Mouse (Mus musculus): ENCODE measurements around the gene Atp2c1.

Atp2c1 gene

DNA sequence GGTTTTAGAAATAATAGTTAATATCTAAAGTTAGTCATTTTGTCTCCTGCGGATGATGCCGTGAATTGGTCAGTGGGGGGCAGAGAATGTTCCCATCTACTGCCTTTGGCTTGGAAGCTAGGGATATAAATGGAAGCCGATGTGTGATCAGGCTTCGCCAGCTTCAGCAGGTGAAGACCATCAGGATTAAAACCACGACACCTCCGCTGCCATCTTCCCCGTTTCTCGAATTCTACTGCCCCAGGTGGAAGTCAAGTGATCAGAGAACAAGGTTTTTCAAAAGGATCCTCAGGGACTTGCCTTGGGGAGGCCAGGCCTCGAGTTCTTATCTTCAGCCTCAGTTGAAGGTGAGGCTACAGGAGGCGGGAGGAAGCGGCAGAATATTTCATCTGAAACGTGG, at the start of gene Atp2c1:
Atp2c1 (minus strand) TSS at position 101 of the 400 bp plus-strand sequence.
- DNase-seq, result no peak

DNA sequence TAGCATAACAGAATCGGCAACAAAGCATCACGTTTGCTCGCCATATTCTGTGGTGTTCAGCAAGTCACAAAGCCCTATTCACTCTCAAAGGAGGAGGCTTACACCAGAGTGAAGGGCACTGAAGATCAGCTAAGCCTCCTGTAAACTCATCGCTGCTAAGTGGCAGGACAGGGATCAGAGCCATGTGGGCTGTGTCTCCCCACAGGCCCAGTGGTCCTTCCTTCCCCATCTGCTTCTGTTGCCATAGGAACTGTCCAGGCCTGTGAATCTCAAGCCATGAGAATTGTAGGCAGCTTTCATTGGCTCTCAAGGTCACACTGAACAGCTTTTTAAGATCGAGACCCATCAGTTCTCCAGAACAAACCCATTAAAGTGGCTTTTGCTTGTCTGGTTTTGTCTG, 30.3 kb upstream of the Atp2c1 start:
- no peak for DNase-seq

DNA sequence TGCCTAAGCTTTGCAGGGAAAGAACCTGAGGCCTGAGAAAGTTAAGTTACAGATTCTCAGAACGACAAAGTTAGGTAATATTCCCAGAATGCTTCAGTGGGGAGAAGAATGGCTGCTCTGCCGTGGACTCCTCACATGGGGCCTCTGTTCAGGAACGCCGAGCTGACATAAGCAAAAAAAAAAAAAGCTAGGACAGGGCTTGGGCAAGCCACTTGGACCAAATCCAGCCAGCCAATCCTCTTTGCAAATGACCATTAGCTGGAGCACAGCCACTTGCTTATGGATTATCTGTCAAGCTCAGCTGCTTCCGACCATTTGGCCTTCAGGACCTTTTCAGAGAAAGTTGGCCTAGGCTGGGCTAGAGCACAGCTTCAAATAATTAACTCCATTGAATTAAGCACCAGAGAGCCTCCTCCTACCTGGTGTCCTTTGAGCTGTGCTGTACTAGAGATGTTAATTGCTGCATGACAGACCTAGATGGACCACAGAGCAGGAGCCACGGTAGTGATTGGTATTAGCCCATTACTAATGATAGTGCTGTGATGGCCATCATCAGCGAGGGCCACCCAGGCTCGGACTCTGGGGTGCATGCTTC, 29.1 kb upstream of the Atp2c1 start:
- no peak for DNase-seq

GRCm38 (mm10) chr9:105554439-105554807, 27.3 kb upstream of the Atp2c1 start:
- no peak for DNase-seq

DNA sequence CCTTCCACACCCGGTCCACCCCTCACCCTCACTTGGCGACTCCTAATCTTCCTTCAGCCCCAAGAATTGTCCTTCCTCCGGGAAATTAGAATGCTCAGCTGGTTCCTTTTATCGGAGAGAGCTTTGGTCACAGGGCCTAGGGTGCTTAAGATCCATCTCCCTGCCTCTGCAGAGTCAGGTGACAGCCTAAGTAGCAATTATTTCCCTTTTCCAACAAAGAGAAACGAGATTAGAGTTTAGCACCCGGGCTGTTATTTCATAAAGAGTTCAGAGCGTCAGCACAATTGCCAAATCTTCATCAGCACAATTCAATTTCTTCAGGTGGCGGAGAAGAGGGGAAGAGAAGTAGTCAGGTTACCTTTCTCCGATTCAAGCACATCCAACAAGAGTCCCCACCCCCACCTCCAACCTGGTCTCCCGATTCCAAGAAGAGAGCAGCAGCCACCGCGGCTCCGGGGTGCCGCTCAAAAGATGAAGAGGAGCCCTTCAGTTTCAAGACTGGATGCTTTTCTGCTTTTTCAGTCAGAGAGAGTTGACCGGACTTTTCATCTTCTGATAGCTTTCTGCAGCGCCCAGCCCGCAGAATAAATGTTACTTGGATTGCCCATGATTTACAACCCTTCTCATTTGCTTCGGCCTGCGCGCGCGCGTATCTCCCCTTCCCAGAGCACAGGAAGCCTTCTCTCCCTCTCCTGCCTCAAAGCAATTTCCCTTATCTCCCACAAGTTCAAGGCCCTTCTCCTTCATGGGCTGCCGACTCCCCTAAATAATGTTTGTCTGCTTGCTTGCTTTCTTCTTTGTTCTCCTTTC, 26.7 kb upstream of the Atp2c1 start:
- no peak for DNase-seq

- DNase-seq, result no peak
Measured at GRCm38 (mm10) chr9:105551407-105551806, 24.3 kb upstream of the Atp2c1 start.

- DNase-seq, result no peak
Measured at GRCm38 (mm10) chr9:105549096-105549495, 22.0 kb upstream of the Atp2c1 start.

DNA sequence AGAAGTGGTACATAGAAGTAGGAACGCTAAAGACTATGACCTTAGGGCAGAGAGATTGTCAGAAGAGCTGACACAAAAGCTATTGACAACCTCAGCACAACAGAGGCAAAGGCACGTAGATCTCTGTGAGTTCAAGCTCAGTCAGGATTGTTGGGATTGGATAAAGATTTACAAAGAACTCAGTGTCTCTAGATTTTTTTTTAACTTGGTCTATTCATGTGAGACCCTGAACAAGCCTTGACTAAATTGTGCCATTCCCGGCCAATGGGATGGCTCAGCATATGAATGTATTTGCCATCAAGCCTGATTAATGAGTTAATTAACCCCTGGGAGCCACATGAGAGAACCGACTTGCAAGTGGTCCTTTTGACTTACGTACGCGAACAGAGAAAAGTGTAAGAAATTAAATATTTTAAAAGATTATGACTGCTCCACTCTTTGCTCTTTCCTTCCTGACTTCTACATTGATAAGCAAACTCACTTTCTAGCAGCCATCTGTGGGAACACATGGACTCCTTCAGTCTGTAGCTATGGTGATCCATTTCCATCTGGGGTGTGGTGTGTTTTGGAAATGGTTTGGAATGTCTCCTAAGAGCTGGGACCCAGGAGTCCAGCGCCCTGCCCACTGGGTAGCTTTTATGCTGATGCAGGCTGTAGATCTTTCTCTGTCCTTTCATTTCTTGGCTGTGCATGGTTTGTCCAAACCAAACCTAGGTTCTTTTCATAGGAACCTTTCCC, 17.1 kb upstream of the Atp2c1 start:
- DNase-seq, result no peak

DNA sequence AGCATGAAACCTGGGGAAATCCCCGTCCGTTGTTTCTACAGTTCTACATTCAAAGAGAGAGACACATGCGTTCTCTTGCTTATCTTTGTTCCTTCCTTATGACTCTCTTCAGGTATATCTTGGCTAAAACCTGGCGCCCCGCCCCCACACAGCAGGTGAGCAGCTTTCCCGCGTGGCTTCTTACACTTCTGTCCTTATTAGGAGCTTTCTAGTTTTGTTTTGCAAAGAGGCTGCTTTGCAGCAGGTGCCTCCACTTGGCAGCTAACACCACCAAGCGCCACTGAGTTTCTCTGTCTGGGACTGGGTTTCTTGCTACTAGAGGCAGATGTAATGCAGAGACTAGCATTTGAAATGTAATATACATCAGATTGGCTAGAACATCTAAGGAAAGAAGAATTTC, 10.4 kb upstream of the Atp2c1 start:
- no peak for DNase-seq

GRCm38 (mm10) chr9:105536877-105537276, 9.8 kb upstream of the Atp2c1 start:
- DNase-seq, result no peak

DNA sequence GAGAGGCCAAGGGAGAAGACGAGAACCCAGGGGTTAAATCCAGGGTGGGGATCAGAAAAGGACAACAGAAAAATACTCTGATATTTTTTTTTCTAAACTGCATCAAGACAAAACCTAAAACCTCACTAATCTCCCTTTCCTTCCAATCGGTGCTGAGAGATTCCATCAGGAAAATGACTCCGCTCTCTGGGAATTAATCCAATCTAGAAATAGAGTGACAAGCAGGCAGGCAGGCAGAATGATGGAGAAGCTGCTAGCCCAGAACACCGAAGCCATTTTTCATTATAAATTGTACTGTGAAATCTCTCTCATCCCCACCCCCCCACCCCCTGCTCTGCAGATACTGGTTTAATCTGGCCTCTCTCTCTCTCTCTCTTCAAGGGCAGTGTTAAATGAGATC, 1.8 kb downstream of the Atp2c1 start:
- DNase-seq, result no peak

DNA sequence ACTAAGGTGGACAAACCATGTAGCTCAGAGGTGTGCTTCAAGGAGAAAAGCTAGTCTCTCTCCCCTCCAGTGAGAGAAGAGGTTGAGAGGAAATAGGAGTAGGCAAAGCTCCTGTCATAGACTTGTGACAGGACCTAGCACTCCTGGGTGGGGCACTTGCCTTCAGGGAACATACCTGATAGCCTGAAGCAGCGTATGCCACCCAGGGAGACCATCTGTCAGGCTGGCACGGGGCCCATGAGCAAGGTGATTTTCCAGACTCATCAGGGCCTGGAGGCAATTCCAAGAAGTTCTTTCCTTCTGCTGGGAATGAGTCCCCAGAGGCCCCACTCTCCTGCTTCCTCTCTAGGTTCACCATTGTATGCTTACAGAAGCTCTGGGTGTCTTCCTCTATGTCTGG, 4.1 kb downstream of the Atp2c1 start:
- no peak for DNase-seq

DNA sequence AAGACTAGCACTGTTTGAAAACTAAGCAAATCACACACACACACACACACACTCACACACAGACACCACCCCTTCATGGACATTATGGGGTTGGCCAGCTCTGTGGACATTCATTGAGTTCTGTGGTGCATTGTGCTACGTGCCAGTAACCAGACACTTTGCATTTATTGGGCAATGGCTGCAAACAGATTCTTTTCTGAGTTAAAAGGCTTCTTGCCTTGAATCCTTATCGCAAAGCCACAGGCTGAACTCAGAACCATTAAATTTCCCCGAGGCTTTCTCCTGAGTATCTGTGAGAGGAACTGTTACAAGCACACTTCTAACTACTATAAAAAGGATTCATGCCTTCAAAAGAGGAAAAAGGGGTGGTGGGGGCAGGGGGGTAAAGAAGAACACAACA, 5.1 kb downstream of the Atp2c1 start:
- DNase-seq, result peak in 1 of 2 experiments; percentile 9

DNA sequence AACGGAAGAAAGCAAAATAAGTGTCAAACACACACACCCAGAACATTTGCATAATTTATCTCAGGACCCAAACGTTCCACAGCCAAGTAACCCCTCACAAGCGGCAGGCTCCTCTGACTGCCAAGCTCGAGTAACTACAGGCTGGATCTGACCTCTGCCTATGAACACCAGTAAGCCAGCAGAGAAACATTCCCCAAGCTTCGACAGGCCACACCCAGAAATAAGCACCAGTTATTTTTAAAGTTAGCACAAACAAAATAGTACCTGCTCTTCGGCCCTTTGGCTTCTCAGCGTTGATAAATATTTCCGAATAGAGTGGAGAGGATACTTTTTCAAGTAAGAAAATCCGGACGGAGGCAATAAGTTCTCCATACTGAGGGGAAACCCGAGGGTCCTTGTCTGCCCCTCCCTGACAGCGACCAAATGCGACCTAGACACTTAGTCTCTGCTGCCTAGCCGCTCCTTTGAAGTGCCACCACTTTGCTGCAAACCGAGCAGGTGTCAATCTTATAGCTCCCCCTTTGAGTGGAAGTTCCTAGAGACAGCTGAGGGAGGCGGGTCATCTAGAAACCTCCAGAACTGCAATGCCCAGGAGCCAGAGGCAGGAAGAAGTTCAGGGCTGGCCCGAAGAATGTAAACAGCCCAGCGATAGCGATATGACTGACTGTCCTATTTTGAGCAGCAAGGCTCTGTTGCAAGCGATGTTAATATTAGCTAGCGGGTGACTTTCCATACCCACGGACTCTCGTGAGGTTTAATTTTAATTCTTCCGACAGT, 6.2 kb downstream of the Atp2c1 start:
- DNase-seq, result peak; percentile 49 to 59

GRCm38 (mm10) chr9:105519278-105519883, 7.7 kb downstream of the Atp2c1 start:
- no peak for DNase-seq

DNA sequence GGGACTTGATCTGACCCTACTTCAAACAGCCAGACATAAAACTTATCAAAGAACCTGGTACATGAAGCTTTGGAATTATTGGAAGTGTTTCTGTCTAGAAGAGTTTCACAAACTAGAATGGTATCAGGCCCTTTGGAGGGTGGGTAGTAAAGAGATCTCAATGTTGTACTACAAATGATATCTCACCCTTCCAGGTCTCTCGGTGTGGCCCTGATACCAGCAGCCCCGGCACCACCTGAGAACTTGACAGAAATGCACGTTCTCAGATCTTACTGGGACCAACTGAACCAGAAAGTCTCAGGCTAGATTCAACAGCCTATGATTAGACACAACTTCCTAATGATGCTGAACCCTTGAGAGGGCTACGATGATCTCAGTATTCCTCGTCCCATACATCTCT, 23.4 kb downstream of the Atp2c1 start:
- no peak for DNase-seq

GRCm38 (mm10) chr9:105502389-105502788, 24.7 kb downstream of the Atp2c1 start:
- DNase-seq, result no peak

DNA sequence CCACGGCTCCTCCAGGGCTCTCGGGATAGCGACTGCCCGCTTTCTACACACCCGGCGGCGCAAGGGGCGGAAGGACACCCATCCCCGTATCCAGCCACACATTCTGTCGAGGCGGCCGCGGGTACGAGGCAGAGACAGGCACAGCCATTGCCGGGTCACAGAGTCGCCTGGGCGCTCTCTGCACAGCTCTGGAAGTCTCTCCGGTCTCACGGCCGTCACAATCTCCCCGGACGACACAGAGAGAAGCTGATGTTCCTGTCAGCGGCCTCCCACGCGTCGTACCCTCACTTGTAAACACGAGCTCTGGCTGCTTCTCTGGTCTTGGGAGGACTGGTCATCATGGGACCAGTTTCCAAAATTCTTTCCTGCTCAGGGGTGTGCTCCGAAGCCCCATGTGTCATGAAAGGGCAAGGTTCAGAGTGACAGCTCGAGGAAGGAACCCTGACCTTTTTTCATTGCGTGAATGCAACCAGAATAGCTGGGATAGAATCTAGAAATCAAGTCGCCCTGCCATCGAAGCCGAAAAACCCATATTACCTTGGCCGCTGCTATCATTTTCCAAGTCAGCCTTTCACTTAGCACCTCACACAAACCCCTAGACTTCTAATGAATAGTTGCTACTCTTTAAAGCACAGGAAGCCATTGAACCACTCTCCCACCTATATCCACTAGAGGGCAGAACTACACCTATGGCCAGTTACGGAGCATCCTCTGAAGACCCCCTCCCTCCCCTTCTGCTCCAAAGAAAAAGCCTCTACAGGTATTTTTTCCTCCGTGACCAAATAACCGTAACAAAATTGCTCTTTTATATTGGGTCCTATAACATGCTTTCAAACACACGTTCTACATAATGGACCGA, 31.6 kb downstream of the Atp2c1 start:
- DNase-seq, result peak in 1 of 2 experiments; percentile 58

- DNase-seq, result peak; percentile 96 to 98
Measured at GRCm38 (mm10) chr9:105494553-105495315, 32.4 kb downstream of the Atp2c1 start.

- DNase-seq, result no peak
Measured at GRCm38 (mm10) chr9:105492744-105493143, 34.4 kb downstream of the Atp2c1 start.

GRCm38 (mm10) chr9:105488363-105488762, 38.8 kb downstream of the Atp2c1 start:
- peak in 1 of 2 experiments; percentile 8 for DNase-seq
